Mouse (Mus musculus): ENCODE measurements at regions not wholly inside any gene's neighbourhood (a gene's known extent, or its start where the extent isn't known, plus 50 kb on each side); places are given as distances from the start of the nearest gene placed in this dataset.

DNA sequence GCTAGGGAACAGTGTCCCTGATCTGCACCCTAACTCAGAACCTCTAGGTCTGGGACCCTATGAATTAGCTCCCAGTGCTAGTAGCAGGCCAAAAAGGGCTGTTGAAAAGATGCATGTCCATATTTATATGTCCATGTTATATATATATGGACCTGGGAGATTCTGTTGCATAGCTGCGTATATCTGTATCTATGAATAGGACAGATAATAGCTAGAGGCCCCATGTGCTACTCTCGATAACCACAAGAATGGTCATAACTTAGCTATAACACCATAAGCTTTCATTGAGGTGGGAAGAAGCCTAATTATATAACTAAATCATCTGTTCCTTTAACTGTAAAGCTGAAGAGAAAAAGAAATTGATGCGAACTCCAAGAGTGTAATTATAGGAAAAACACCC, 60.6 kb upstream of the Ak4 start:
- H3K36me3 ChIP-seq (ENCODE audit: control insufficient read depth, insufficient read depth), result no peaks in the 10 kb centered on the region

DNA sequence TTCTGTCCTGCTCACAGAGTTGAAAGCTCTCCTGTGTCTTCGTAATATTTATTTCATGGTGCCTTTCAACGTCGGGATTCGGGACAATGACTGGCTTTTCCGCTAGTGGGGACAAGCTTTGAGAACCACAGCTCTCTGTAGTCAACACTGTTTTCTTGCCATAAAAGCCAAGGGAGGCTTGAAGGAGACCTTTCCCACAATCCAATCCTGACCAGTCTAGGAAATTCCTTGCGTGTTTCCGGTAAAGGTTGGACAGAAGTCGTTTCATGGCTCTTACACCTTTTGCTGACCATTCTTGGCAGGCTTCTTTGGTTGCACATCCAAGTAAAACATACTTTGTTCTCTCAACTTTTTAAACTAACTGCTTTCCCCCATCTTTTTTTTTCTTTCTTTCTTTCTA, 61.2 kb upstream of the Ak4 start:
- Histone ChIP-seq H3K27ac (ENCODE audit: low read depth, low read length) (no peak overlapping the region), H3K27me3 (replicated peaks; ENCODE audit: control insufficient read depth, insufficient read depth, low read length) (no peaks in the 10 kb centered on the region), H3K9me3 (ENCODE audit: control insufficient read depth) (no peaks in the 10 kb centered on the region), H3K4me1 (replicated peaks; ENCODE audit: control insufficient read depth, insufficient read depth, low read length) (no peaks in the 10 kb centered on the region), H3K36me3 (ENCODE audit: control insufficient read depth, insufficient read depth) (no peaks in the 10 kb centered on the region), H3K9ac (ENCODE audit: low read depth, low read length) (no peak overlapping the region), H3K4me2 (replicated peaks; ENCODE audit: low read depth) (peak overlapping the region; percentile 93), H3K4me3 (ENCODE audit: low read depth, low read length) (peak overlapping the region; percentile 92; the same call in 1 of the 2 replicates)
- ATAC-seq, result no peak
- TF ChIP-seq CTCF (IDR thresholded peaks at IDR 0.05; ENCODE audit: low read depth), result no peak
- 74% methylated on average over 8 of the region's 8 CpGs for WGBS

More for the DNA sequence above, 60.6 kb upstream of the Ak4 start:
- no peak overlapping the region for H3K27ac ChIP-seq (ENCODE audit: low read depth, low read length)
- 88% methylated on average over 3 of the region's 3 CpGs for WGBS
- H3K27me3 ChIP-seq (replicated peaks; ENCODE audit: control insufficient read depth, insufficient read depth, low read length), result no peaks in the 10 kb centered on the region
- H3K4me2 ChIP-seq (replicated peaks; ENCODE audit: low read depth), result no peak overlapping the region
- TF ChIP-seq CTCF (IDR thresholded peaks at IDR 0.05; ENCODE audit: low read depth), result no peak
- no peak overlapping the region for H3K9ac ChIP-seq (ENCODE audit: low read depth, low read length)
- no peak for ATAC-seq
- H3K9me3 ChIP-seq (ENCODE audit: control insufficient read depth), result no peaks in the 10 kb centered on the region
- H3K4me1 ChIP-seq (replicated peaks; ENCODE audit: control insufficient read depth, insufficient read depth, low read length), result no peaks in the 10 kb centered on the region
- no peak overlapping the region for H3K4me3 ChIP-seq (ENCODE audit: low read depth, low read length)

DNA sequence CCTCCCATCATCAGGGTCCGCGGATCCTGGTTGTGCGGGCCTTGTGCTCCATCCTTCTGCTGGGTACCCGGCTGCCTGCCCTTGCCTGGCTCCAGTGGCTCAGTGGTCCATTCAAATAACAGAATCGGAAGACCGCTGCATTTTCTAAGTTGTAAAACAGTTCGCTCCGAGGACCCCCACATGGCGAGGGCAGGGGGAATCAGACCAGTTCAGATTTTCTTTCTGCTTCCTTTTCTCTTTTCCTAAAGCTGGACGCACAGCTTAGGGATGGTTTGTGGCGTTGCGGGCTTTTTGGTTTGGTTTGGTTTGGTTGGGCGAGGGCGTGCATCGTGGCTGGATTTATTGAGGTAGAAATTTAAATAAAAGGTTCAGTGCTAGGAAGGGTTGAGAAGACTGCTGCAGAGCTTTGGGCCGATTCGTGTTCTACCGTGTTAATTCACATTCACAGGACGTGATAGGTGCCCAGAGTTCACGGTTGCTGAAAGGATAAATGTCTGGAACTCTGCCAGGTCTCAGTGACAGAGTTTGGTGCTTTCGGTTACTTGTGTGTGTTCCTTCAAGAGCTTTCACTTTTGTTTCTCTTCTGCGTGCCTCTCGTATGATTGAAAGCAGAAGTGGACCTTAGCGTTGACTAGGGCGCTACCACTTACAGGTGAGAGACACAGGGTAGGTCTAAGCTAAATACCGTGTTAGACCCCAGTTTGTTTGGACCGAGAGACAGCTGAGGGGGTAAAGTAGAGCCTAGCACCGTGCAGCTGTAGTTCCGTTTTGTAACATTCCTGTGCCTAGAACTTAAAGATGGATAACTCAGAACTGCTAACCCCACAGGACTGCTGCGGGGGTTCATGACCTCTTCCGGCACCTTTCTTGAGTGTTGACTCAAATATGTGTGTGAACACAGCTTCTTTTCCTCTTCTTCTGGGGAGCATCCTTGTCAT, 61.9 kb upstream of the Ak4 start:
- peak overlapping the region; percentile 98 for H3K27ac ChIP-seq (ENCODE audit: low read depth, low read length)
- H3K4me3 ChIP-seq (ENCODE audit: low read depth, low read length), result peak overlapping the region; percentile 92
- H3K4me1 ChIP-seq (replicated peaks; ENCODE audit: control insufficient read depth, insufficient read depth, low read length), result no peaks in the 10 kb centered on the region
- peak overlapping the region; percentile 99 for H3K9ac ChIP-seq (ENCODE audit: low read depth, low read length)
- ATAC-seq, result peak; percentile 31
- peak overlapping the region; percentile 93 for H3K4me2 ChIP-seq (replicated peaks; ENCODE audit: low read depth)
- no peak for TF ChIP-seq CTCF (IDR thresholded peaks at IDR 0.05; ENCODE audit: low read depth)
- H3K36me3 ChIP-seq (ENCODE audit: control insufficient read depth, insufficient read depth), result no peaks in the 10 kb centered on the region
- no peaks in the 10 kb centered on the region for H3K27me3 ChIP-seq (replicated peaks; ENCODE audit: control insufficient read depth, insufficient read depth, low read length)
- WGBS, result 6% methylated on average over 31 of the region's 31 CpGs
- H3K9me3 ChIP-seq (ENCODE audit: control insufficient read depth), result no peaks in the 10 kb centered on the region

DNA sequence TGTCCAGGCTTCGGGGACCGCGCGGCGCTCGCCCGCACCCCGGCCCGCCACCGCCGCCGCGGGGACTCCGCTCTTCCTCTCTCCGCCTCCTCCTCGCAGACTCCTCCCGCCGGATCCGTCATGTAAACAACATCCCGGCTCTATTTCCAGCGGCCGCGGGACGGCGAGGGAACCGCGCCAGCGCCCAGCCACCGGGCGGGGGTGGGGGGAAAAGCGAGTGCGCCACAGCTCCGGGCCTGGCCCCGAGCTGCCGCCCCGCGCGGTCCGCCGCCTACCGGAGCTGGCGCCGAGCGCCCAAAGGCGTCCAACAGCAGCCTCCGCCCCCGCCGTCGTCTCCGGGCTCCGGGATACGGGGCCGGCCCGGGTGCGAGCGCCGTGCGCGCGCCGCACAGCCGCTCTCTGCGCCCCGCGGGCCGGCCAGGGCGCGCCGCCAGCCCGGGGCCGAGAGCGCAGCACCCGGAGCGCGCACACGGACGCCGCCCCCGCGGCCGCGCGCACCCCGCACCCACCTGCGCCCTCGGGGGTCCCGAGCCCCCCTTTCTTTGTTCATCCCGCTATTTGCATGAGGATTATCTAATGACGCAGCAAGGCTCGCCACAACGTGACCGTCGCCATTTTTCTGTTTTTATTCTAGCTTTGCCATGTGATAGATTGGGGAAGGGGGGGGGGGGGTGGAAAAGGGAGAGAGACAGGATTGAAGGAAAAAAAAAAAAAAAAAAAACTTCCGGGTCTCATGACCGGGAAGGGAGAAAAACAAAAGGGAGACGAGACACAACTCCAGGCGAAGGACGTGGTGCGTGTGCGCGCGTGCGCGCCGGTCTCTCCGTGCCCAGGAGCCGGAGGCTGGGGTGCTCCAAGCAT, 62.8 kb upstream of the Ak4 start:
- Histone ChIP-seq H3K9ac (ENCODE audit: low read depth, low read length) (peak overlapping the region; percentile 99), H3K4me1 (replicated peaks; ENCODE audit: control insufficient read depth, insufficient read depth, low read length) (no peaks in the 10 kb centered on the region), H3K27ac (ENCODE audit: low read depth, low read length) (peak overlapping the region; percentile 98), H3K4me2 (replicated peaks; ENCODE audit: low read depth) (peak overlapping the region; percentile 93), H3K27me3 (replicated peaks; ENCODE audit: control insufficient read depth, insufficient read depth, low read length) (no peaks in the 10 kb centered on the region), H3K36me3 (ENCODE audit: control insufficient read depth, insufficient read depth) (no peaks in the 10 kb centered on the region), H3K9me3 (ENCODE audit: control insufficient read depth) (no peaks in the 10 kb centered on the region), H3K4me3 (ENCODE audit: low read depth, low read length) (peak overlapping the region; percentile 92)
- WGBS, result under 1% methylated on average over 82 of the region's 107 CpGs
- peak; percentile 75 for ATAC-seq
- TF ChIP-seq CTCF (IDR thresholded peaks at IDR 0.05; ENCODE audit: low read depth), result no peak

DNA sequence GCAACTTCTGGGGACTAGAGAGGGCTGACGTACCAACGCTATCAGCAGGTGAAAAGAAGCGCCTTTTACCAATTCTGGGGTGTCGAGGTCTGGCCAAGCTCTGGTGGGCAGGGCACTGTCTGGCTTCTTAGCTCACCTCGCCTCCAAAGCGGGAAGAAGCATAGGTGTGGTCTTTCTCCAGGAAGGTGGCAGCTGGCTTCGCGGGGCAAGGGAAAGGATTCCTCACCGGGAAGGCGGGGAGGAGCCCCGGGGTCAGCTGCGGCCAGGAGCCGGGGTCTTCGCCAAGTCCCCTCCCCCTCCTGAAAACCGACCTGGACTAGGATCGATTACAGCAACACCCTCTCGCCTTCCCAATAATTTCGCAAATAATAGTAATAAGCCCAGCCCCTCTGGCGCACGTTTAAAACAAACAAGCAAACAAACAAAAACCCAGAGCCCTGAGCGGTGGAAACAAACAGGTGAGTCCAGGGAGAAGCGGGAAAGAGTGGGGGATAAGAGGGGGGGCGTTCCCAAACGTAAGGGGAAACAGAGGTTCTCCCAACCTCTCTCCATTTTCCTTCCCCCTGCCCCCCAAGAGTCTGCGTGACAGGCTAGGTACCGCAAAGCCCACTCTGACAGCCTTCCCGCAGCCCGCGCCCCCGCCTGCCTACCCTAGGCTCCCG, 63.5 kb upstream of the Ak4 start:
- Histone ChIP-seq H3K36me3 (ENCODE audit: control insufficient read depth, insufficient read depth) (no peaks in the 10 kb centered on the region), H3K4me3 (ENCODE audit: low read depth, low read length) (peak overlapping the region; percentile 92), H3K27ac (ENCODE audit: low read depth, low read length) (peak overlapping the region; percentile 98), H3K4me2 (replicated peaks; ENCODE audit: low read depth) (peak overlapping the region; percentile 93), H3K9me3 (ENCODE audit: control insufficient read depth) (no peaks in the 10 kb centered on the region), H3K27me3 (replicated peaks; ENCODE audit: control insufficient read depth, insufficient read depth, low read length) (no peaks in the 10 kb centered on the region), H3K4me1 (replicated peaks; ENCODE audit: control insufficient read depth, insufficient read depth, low read length) (no peaks in the 10 kb centered on the region), H3K9ac (ENCODE audit: low read depth, low read length) (peak overlapping the region; percentile 99)
- ATAC-seq, result no peak
- TF ChIP-seq CTCF (IDR thresholded peaks at IDR 0.05; ENCODE audit: low read depth), result no peak
- WGBS, result 2% methylated on average over 31 of the region's 31 CpGs
